Mouse (Mus musculus) midbrain, embryonic 12.5 days (tissue): ENCODE measurements at regions not wholly inside any gene's neighbourhood (a gene's known extent, or its start where the extent isn't known, plus 50 kb on each side); places are given as distances from the start of the nearest gene placed in this dataset.

ENCODE experiments used
- ATAC-seq: fragments of 200-750 bp; cut with Nextera tagmentation; 2 replicates; pipeline ENCODE4 v1.8.0; 2017; ENCODE audit warnings: low read depth, moderate TSS enrichment, moderate library complexity; ENCODE audit not compliant: low FRiP score
- H3K27ac ChIP-seq: fragments of 300-500 bp; sonication (generic); replicated peaks from 2 replicates; pipeline ENCODE4 v1.5.1; 2016; ENCODE audit warnings: mild to moderate bottlenecking
- H3K27me3 ChIP-seq: fragments of 300-500 bp; sonication (generic); 2 replicates; pipeline ENCODE4 v1.6.1; 2016; ENCODE audit warnings: mild to moderate bottlenecking
- H3K36me3 ChIP-seq: fragments of 300-500 bp; sonication (generic); 2 replicates; pipeline ENCODE4 v1.6.1; 2016
- H3K4me1 ChIP-seq: fragments of 300-500 bp; sonication (generic); 2 replicates; pipeline ENCODE4 v1.6.1; 2016
- H3K4me2 ChIP-seq: fragments of 300-500 bp; sonication (generic); replicated peaks from 2 replicates; pipeline ENCODE4 v1.6.1; 2016; ENCODE audit warnings: mild to moderate bottlenecking, moderate library complexity
- H3K4me3 ChIP-seq: fragments of 300-500 bp; sonication (generic); 2 replicates; pipeline ENCODE4 v1.5.1; 2016; ENCODE audit warnings: mild to moderate bottlenecking
- H3K9ac ChIP-seq: fragments of 300-500 bp; sonication (generic); replicated peaks from 2 replicates; pipeline ENCODE4 v1.6.1; 2016; ENCODE audit warnings: mild to moderate bottlenecking, moderate library complexity
- H3K9me3 ChIP-seq: fragments of 300-500 bp; sonication (generic); 2 replicates; pipeline ENCODE4 v1.6.1; 2016; ENCODE audit warnings: mild to moderate bottlenecking
- WGBS: fragments of 180-500 bp; shearing (Covaris S2); methylation state at CpG from one replicate; pipeline ENCODE4 v1.1.7; 2016; 5-methylcytosine and 5-hydroxymethylcytosine counted together

GRCm38 (mm10) chr4:12339236-12339635 lies 167.4 kb upstream of the Fam92a start:
- H3K9me3 ChIP-seq = no peaks in the 10 kb centered on the region
- H3K27me3 ChIP-seq = no peaks in the 10 kb centered on the region
- H3K36me3 ChIP-seq = no peaks in the 10 kb centered on the region
- H3K9ac ChIP-seq = no peak overlapping the region
- H3K4me3 ChIP-seq = no peak overlapping the region
- H3K4me1 ChIP-seq = peaks cover 3% of the 10 kb centered on the region; the same call in 1 of the 2 replicates
- 82% methylated on average over 1 of the region's 1 CpGs for WGBS
- no peak overlapping the region for H3K4me2 ChIP-seq
- no peak overlapping the region for H3K27ac ChIP-seq
- ATAC-seq = no peak

- Histone ChIP-seq H3K4me1 (peaks cover 4% of the 10 kb centered on the region; the same call in 1 of the 2 replicates), H3K4me3 (no peak overlapping the region), H3K9ac (no peak overlapping the region), H3K36me3 (no peaks in the 10 kb centered on the region), H3K9me3 (no peaks in the 10 kb centered on the region), H3K4me2 (no peak overlapping the region), H3K27ac (peak overlapping the region; percentile 64), H3K27me3 (no peaks in the 10 kb centered on the region)
- WGBS = 68% methylated on average over 7 of the region's 7 CpGs
- ATAC-seq = peak; percentile 62
Measured at GRCm38 (mm10) chr4:12334832-12335587, 163.2 kb upstream of the Fam92a start.

GRCm38 (mm10) chr4:12334429-12334828 lies 162.6 kb upstream of the Fam92a start:
- Histone ChIP-seq H3K9me3 (no peaks in the 10 kb centered on the region), H3K4me1 (peaks cover 4% of the 10 kb centered on the region; the same call in 1 of the 2 replicates), H3K27me3 (no peaks in the 10 kb centered on the region), H3K9ac (no peak overlapping the region), H3K4me2 (no peak overlapping the region), H3K4me3 (no peak overlapping the region), H3K27ac (peak overlapping the region; percentile 64), H3K36me3 (no peaks in the 10 kb centered on the region)
- peak; percentile 78 for ATAC-seq
- WGBS = 56% methylated on average over 9 of the region's 9 CpGs

GRCm38 (mm10) chr4:12316024-12316423 lies 144.2 kb upstream of the Fam92a start:
- Histone ChIP-seq H3K4me2 (no peak overlapping the region), H3K9me3 (no peaks in the 10 kb centered on the region), H3K27me3 (no peaks in the 10 kb centered on the region), H3K4me3 (no peak overlapping the region), H3K4me1 (no peaks in the 10 kb centered on the region), H3K27ac (no peak overlapping the region), H3K36me3 (no peaks in the 10 kb centered on the region), H3K9ac (no peak overlapping the region)
- ATAC-seq = peak; percentile 54; the same call in 1 of the 2 replicates
- WGBS = 53% methylated on average over 1 of the region's 1 CpGs

GRCm38 (mm10) chr4:12308332-12308731 lies 136.5 kb upstream of the Fam92a start:
- ATAC-seq = no peak
- Histone ChIP-seq H3K36me3 (no peaks in the 10 kb centered on the region), H3K4me1 (peaks cover 12% of the 10 kb centered on the region; the same call in 1 of the 2 replicates), H3K9me3 (no peaks in the 10 kb centered on the region), H3K27ac (no peak overlapping the region), H3K9ac (no peak overlapping the region), H3K27me3 (no peaks in the 10 kb centered on the region), H3K4me3 (no peak overlapping the region), H3K4me2 (no peak overlapping the region)
- WGBS = 86% methylated on average over 5 of the region's 5 CpGs

GRCm38 (mm10) chr4:12306618-12307565 lies 135.1 kb upstream of the Fam92a start:
- Histone ChIP-seq H3K36me3 (no peaks in the 10 kb centered on the region), H3K27me3 (no peaks in the 10 kb centered on the region), H3K9ac (0 out of 2 replicates have a peak overlapping the region, but pooled peaks have one; percentile 20), H3K4me3 (no peak overlapping the region), H3K4me1 (peaks cover 12% of the 10 kb centered on the region; the same call in 1 of the 2 replicates), H3K4me2 (peak overlapping the region; percentile 5; the same call in 1 of the 2 replicates), H3K9me3 (no peaks in the 10 kb centered on the region), H3K27ac (peak overlapping the region; percentile 82)
- 56% methylated on average over 9 of the region's 9 CpGs for WGBS
- ATAC-seq = peak; percentile 79

- ATAC-seq = peak; percentile 50; the same call in 1 of the 2 replicates
- Histone ChIP-seq H3K9me3 (no peaks in the 10 kb centered on the region), H3K9ac (no peak overlapping the region), H3K27me3 (no peaks in the 10 kb centered on the region), H3K27ac (0 out of 2 replicates have a peak overlapping the region, but pooled peaks have one; percentile 43), H3K36me3 (no peaks in the 10 kb centered on the region), H3K4me3 (no peak overlapping the region), H3K4me1 (0 out of 2 replicates have a peak, but pooled peaks cover 2% of the 10 kb centered on the region), H3K4me2 (no peak overlapping the region)
- WGBS = 61% methylated on average over 4 of the region's 4 CpGs
Measured at GRCm38 (mm10) chr4:12287079-12287686, 115.4 kb upstream of the Fam92a start.

GRCm38 (mm10) chr4:12286391-12286790 lies 114.6 kb upstream of the Fam92a start:
- Histone ChIP-seq H3K9me3 (no peaks in the 10 kb centered on the region), H3K4me1 (0 out of 2 replicates have a peak, but pooled peaks cover 2% of the 10 kb centered on the region), H3K9ac (no peak overlapping the region), H3K36me3 (no peaks in the 10 kb centered on the region), H3K4me2 (no peak overlapping the region), H3K27ac (peak overlapping the region; percentile 43; the same call in 1 of the 2 replicates), H3K4me3 (no peak overlapping the region), H3K27me3 (no peaks in the 10 kb centered on the region)
- 75% methylated on average over 1 of the region's 1 CpGs for WGBS
- ATAC-seq = no peak; the same call in 1 of the 2 replicates

- peak; percentile 80 for ATAC-seq
- H3K27me3 ChIP-seq = no peaks in the 10 kb centered on the region
- H3K9me3 ChIP-seq = no peaks in the 10 kb centered on the region
- H3K36me3 ChIP-seq = no peaks in the 10 kb centered on the region
- no peak overlapping the region for H3K9ac ChIP-seq
- 0 out of 2 replicates have a peak, but pooled peaks cover 2% of the 10 kb centered on the region for H3K4me1 ChIP-seq
- no peak overlapping the region for H3K4me2 ChIP-seq
- no peak overlapping the region for H3K4me3 ChIP-seq
- no peak overlapping the region for H3K27ac ChIP-seq
Measured at GRCm38 (mm10) chr4:12285983-12286382, 114.2 kb upstream of the Fam92a start.

GRCm38 (mm10) chr4:12277949-12278348 lies 106.1 kb upstream of the Fam92a start:
- no peak for ATAC-seq
- Histone ChIP-seq H3K9me3 (no peaks in the 10 kb centered on the region), H3K9ac (no peak overlapping the region), H3K27me3 (no peaks in the 10 kb centered on the region), H3K4me2 (no peak overlapping the region), H3K4me1 (0 out of 2 replicates have a peak, but pooled peaks cover 4% of the 10 kb centered on the region), H3K36me3 (no peaks in the 10 kb centered on the region), H3K4me3 (no peak overlapping the region), H3K27ac (no peak overlapping the region)
- WGBS = 87% methylated on average over 3 of the region's 3 CpGs

- no peaks in the 10 kb centered on the region for H3K36me3 ChIP-seq
- no peaks in the 10 kb centered on the region for H3K27me3 ChIP-seq
- H3K9me3 ChIP-seq = no peaks in the 10 kb centered on the region
- H3K4me3 ChIP-seq = no peak overlapping the region
- no peak overlapping the region for H3K9ac ChIP-seq
- 77% methylated on average over 6 of the region's 6 CpGs for WGBS
- H3K4me1 ChIP-seq = peaks cover 10% of the 10 kb centered on the region; the same call in 1 of the 2 replicates
- no peak overlapping the region for H3K27ac ChIP-seq
- ATAC-seq = no peak
- no peak overlapping the region for H3K4me2 ChIP-seq
Measured at GRCm38 (mm10) chr4:12273369-12273768, 101.6 kb upstream of the Fam92a start.
